Mouse (Mus musculus) neural tube, embryonic 12.5 days (tissue): ENCODE data around the gene Muc4. TPM values are rescaled to one million over a fixed set of nuclear protein-coding genes. Genes with fewer than 3 reads are reported as not detected.

Source experiments
- ATAC-seq: fragments of 200-750 bp; cut with Nextera tagmentation; 2 replicates; pipeline ENCODE4 v1.8.0; 2017; ENCODE audit warnings: low read depth, mild to moderate bottlenecking, moderate TSS enrichment, moderate library complexity; ENCODE audit not compliant: low FRiP score
- H3K27ac ChIP-seq: fragments of 300-500 bp; sonication (generic); 2 replicates; pipeline ENCODE4 v1.5.1; 2016
- H3K27me3 ChIP-seq: fragments of 300-500 bp; sonication (generic); replicated peaks from 2 replicates; pipeline ENCODE4 v1.6.1; 2016; ENCODE audit warnings: mild to moderate bottlenecking
- H3K36me3 ChIP-seq: fragments of 300-500 bp; sonication (generic); 2 replicates; pipeline ENCODE4 v1.6.1; 2016; ENCODE audit warnings: mild to moderate bottlenecking
- H3K4me1 ChIP-seq: fragments of 300-500 bp; sonication (generic); 2 replicates; pipeline ENCODE4 v1.6.1; 2016
- H3K4me2 ChIP-seq: fragments of 300-500 bp; sonication (generic); replicated peaks from 2 replicates; pipeline ENCODE4 v1.6.1; 2016; ENCODE audit warnings: mild to moderate bottlenecking
- H3K4me3 ChIP-seq: fragments of 300-500 bp; sonication (generic); 2 replicates; pipeline ENCODE4 v1.5.1; 2016
- H3K9ac ChIP-seq: fragments of 300-500 bp; sonication (generic); 2 replicates; pipeline ENCODE4 v1.6.1; 2016; ENCODE audit warnings: mild to moderate bottlenecking
- H3K9me3 ChIP-seq: fragments of 300-500 bp; sonication (generic); 2 replicates; pipeline ENCODE4 v1.6.1; 2016; ENCODE audit warnings: mild to moderate bottlenecking
- WGBS: fragments of 180-500 bp; shearing (Covaris S2); methylation state at CpG from one replicate; pipeline ENCODE4 v1.1.7; 2016; 5-methylcytosine and 5-hydroxymethylcytosine counted together
- polyA plus RNA-seq: library from polyadenylated mRNA; unstranded; fragments of >200 nt; fragmentation: Nextera tagmentation; extraction: Ambion mirVana; gene quantifications from 2 replicates; pipeline ENCODE4 v1.2.1, GENCODE M21; 2016

Muc4 gene
- polyA plus RNA-seq, 1 experiment from 2014 or later = 0.10 TPM

DNA sequence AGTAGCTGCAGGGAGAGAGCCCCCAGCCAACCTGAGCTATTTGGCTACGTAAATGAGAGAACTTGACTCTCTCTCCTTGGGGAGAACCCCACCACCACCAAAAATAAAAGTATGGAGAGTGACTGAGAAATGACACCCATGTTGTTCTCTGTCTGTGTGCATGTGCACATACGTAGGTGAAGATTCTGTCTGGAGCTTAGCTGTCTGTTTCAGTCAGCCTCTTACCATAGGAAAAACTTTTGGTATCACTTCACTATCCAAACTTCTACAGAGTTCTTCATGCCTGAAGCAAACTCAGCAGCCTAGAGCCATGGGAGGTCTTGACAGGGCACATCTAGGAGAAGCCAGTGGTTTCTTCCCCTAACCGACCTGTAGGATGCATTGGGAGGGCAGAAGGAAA, 2.5 kb upstream of the Muc4 start:
- no peaks in the 10 kb centered on the region for H3K4me1 ChIP-seq
- no peaks in the 10 kb centered on the region for H3K36me3 ChIP-seq
- no peaks in the 10 kb centered on the region for H3K9me3 ChIP-seq
- no peak overlapping the region for H3K4me3 ChIP-seq
- no peak overlapping the region for H3K4me2 ChIP-seq
- H3K9ac ChIP-seq = no peak overlapping the region
- H3K27ac ChIP-seq = no peak overlapping the region
- 90% methylated on average over 3 of the region's 3 CpGs for WGBS
- no peak for ATAC-seq
- no peaks in the 10 kb centered on the region for H3K27me3 ChIP-seq

DNA sequence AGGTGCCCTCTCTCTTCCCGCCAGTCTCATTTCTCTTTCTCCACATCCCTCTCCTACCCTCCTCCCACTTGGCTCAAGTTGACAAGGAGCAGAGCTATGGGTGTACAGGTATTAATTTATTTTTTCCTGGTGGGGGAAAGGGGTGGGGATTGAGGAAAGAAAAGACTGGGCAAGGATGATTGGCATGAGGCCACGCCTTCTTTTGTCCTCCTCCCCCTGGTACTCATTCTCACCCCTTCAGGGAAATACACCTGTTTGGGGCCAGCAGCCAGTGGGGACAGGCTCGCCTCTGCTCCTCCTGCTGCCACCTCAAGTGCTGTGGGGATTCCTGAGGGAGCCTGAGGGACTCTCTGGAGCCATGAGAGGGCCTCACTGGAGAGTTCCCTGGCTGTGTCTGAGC, 336 bp downstream of the Muc4 start:
- Histone ChIP-seq H3K9ac (no peak overlapping the region), H3K36me3 (no peaks in the 10 kb centered on the region), H3K27ac (no peak overlapping the region), H3K4me2 (no peak overlapping the region), H3K4me1 (no peaks in the 10 kb centered on the region), H3K27me3 (no peaks in the 10 kb centered on the region), H3K4me3 (no peak overlapping the region), H3K9me3 (no peaks in the 10 kb centered on the region)
- ATAC-seq = no peak
- 53% methylated on average over 3 of the region's 3 CpGs for WGBS

DNA sequence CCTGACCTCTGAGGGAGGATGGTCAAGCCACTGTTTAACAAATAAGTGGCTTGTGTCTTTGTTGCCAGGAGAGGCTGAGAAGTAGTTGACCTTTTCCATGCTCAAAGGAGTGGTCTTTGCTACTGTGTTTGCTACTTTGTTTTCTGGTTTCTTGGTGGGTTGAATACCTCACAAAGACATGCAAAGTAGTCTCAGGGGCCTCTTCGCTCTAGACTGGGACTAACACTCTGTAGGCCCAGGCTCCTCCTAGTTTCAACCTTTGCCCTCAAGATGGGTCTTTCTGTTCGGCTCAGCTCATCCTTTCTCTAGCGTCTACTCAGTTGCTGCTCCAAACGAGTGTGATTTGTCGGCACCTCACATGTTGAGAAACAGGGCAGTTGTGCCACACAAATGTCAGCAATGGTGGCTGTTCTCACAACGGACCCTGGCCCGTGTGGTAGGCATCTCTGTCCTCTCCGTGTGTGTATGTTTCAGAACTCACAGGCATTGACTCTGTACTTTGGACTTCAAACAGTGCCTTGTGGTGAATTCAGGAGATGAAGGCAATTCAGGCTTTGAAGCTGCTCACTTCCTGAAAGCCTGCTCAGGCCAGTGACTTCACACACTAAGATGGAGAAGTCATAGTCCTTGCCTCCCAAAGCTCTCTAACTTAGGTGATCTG, 4.4 kb downstream of the Muc4 start:
- H3K36me3 ChIP-seq = no peaks in the 10 kb centered on the region
- ATAC-seq = no peak
- H3K9ac ChIP-seq = no peak overlapping the region
- no peak overlapping the region for H3K4me2 ChIP-seq
- no peaks in the 10 kb centered on the region for H3K27me3 ChIP-seq
- H3K4me3 ChIP-seq = no peak overlapping the region
- no peaks in the 10 kb centered on the region for H3K4me1 ChIP-seq
- H3K27ac ChIP-seq = no peak overlapping the region
- H3K9me3 ChIP-seq = no peaks in the 10 kb centered on the region
- WGBS = 66% methylated on average over 8 of the region's 8 CpGs

DNA sequence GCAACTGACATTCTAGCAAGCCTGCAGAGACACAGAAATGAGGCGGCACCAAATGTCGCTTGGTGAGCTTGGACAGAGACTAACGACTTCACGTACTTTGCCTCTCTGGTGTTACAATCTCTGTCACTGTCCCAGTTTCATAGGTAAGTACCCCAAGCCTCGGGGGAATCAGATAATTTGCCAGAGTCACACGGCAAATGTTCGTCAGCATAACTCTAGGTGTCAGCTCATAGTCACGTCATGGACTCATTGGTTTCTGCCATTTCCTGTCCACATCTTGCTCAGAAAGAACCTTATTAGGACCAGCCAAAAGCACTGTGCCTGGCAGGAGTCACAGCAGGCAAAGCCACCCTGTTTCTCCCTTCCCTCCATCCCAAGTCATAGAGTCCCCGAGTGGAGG, 5.7 kb downstream of the Muc4 start:
- no peak for ATAC-seq
- Histone ChIP-seq H3K9me3 (no peaks in the 10 kb centered on the region), H3K9ac (no peak overlapping the region), H3K4me1 (no peaks in the 10 kb centered on the region), H3K27ac (no peak overlapping the region), H3K4me2 (no peak overlapping the region), H3K27me3 (no peaks in the 10 kb centered on the region), H3K4me3 (no peak overlapping the region), H3K36me3 (no peaks in the 10 kb centered on the region)
- WGBS = 86% methylated on average over 9 of the region's 9 CpGs

DNA sequence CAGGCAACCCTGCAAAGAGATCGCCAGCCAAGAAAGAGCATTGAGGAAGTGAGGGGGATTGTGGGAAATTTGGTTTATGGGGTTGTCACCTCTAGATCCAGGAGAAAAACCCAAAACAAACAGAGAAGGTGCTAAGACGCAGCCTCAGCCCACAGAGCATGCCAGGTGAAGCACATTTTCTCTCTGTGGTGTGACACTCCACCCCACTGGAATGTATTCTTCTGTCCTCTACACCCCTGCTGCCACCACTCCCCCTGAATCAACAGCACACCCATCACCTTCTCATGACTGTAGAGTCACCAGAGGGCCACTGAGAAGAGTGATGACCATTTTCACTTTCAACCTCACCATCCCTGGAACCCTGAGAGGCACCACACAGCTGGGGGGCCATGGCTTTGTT, 7.0 kb downstream of the Muc4 start:
- no peaks in the 10 kb centered on the region for H3K36me3 ChIP-seq
- WGBS = 80% methylated on average over 2 of the region's 2 CpGs
- H3K9ac ChIP-seq = no peak overlapping the region
- H3K4me2 ChIP-seq = no peak overlapping the region
- no peaks in the 10 kb centered on the region for H3K4me1 ChIP-seq
- H3K27me3 ChIP-seq = no peaks in the 10 kb centered on the region
- H3K9me3 ChIP-seq = no peaks in the 10 kb centered on the region
- H3K27ac ChIP-seq = no peak overlapping the region
- no peak overlapping the region for H3K4me3 ChIP-seq
- no peak for ATAC-seq

DNA sequence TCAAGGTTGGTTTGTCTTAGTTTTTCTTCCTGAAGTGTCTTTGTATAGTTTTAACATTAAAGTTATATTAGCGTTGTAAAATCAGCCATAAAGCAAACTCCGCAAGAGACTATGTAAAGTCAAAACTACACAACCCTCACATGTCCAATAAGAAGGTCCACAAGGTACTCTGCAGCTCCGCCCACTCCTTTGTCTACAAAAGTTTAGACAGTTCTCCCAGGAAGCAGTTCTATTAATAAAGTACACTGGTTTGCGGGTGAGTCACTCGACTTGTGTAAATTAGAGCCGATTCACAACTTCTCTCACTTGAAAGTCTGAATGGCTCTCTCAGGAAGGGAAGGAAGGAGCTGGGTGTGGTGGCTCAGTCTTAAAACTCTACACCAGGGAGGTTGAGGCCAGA, 10.2 kb downstream of the Muc4 start:
- no peak overlapping the region for H3K4me2 ChIP-seq
- WGBS = 81% methylated on average over 6 of the region's 6 CpGs
- ATAC-seq = no peak
- no peaks in the 10 kb centered on the region for H3K27me3 ChIP-seq
- H3K4me3 ChIP-seq = no peak overlapping the region
- no peaks in the 10 kb centered on the region for H3K36me3 ChIP-seq
- H3K27ac ChIP-seq = no peak overlapping the region
- no peaks in the 10 kb centered on the region for H3K9me3 ChIP-seq
- H3K4me1 ChIP-seq = no peaks in the 10 kb centered on the region
- no peak overlapping the region for H3K9ac ChIP-seq

DNA sequence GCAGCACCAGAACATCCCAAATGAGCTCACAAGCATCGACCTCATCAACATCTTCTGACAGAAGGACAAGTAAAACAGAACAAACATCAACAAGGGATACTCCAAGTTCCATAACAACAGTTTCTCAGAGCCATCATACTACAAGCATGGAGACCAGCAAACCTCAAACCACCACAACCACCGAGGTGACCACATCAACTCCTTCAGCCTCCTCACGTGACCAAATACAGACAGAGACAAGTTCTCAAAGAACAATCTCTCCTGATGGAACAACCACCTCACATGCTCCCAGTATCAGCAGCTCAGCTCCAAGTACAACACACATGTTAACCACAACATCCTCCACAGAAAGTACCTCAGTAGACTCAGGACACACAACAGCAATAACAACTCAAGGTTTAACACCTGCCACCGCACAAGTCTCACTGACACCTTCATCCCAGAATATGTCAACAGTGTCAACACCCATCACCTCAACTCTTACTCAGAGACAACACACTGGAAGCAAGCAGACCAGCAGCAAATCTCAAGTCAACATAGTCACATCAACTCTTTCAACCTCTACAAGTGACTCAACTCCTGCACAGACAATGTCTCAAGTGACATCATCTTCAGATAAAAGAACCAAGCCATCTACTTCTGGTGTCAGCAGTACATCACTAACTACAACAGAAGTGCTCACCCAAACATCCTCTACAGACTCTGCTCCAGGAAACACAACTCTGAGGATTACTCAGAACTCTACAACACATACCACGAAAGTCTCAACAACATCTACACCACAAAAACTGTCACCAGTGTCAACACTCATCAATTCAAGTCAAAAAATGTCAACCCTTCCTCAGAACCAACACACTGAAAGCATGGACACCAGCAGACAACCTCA, 14.8 kb downstream of the Muc4 start:
- Histone ChIP-seq H3K36me3 (no peaks in the 10 kb centered on the region), H3K27me3 (no peaks in the 10 kb centered on the region), H3K9ac (no peak overlapping the region), H3K4me1 (no peaks in the 10 kb centered on the region), H3K9me3 (no peaks in the 10 kb centered on the region), H3K4me3 (no peak overlapping the region), H3K4me2 (no peak overlapping the region), H3K27ac (no peak overlapping the region)
- ATAC-seq = no peak
- 86% methylated on average over 5 of the region's 5 CpGs for WGBS

DNA sequence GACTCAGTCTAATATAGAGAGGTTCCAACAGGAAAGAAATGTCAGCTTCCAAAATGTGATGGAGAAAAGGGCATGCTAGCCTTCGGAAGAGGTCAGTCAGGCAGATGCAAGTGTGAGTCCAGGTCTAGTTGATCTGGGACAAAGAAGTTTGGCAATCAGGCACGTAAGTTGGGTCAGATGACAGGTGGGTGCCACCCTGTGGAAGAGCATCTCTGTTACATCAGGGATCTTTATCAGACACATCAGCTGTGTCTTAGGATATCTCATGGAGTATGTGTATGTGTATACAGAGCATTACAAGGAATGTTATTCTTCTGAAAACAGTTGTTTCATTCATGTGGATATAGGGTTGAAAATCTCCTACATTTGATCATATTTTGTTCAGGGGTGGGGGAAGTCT, 28.9 kb downstream of the Muc4 start:
- no peak for ATAC-seq
- WGBS = 93% methylated on average over 2 of the region's 2 CpGs
- no peaks in the 10 kb centered on the region for H3K36me3 ChIP-seq
- no peak overlapping the region for H3K4me3 ChIP-seq
- no peak overlapping the region for H3K4me2 ChIP-seq
- H3K9me3 ChIP-seq = no peaks in the 10 kb centered on the region
- no peaks in the 10 kb centered on the region for H3K4me1 ChIP-seq
- no peak overlapping the region for H3K9ac ChIP-seq
- H3K27me3 ChIP-seq = no peaks in the 10 kb centered on the region
- H3K27ac ChIP-seq = no peak overlapping the region

DNA sequence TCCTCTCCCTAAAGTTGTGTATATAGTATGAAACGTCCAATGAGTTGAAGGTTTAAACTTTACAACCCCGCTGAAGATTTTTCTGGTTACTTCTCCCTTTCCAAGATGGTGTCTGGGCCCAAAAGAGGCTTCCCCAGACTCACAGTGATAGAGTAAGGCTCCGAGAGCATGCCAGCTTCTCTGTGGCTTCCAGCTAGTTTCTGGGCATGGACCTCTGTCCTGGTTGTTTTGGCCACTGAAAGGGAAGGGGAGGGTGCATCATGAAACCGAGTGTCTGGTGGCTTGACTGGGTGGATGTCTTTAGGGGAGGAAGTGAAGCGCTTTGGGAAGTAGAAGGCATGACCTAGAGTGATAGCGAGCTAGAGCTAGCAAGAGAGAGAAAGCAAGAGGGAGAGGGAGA, 29.3 kb downstream of the Muc4 start:
- ATAC-seq = no peak

DNA sequence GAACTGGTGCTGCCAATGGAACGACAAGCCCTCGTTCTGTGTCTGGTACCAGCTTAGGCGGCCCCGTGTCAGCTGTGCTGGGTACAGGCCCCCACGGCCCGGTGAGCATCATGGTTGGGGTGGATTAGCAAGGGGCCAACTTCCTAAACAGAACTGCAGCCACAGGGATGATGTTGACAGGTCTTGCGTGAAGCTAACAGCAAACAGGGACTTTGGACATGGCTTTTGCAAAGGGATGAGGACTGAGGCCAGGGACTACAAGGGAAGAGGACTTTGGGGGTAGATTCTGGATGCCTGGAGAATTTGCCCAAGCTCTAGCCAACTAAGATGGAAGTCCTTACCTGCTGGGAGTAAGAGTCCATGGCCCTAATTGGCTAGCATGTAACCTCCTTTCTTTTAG, 31.2 kb downstream of the Muc4 start:
- no peaks in the 10 kb centered on the region for H3K27me3 ChIP-seq
- no peaks in the 10 kb centered on the region for H3K36me3 ChIP-seq
- no peak for ATAC-seq
- WGBS = 91% methylated on average over 7 of the region's 7 CpGs
- H3K9me3 ChIP-seq = no peaks in the 10 kb centered on the region
- H3K4me2 ChIP-seq = no peak overlapping the region
- H3K4me1 ChIP-seq = no peaks in the 10 kb centered on the region
- H3K27ac ChIP-seq = no peak overlapping the region
- H3K4me3 ChIP-seq = no peak overlapping the region
- no peak overlapping the region for H3K9ac ChIP-seq

More for the DNA sequence above, 29.3 kb downstream of the Muc4 start:
- Histone ChIP-seq H3K4me1 (no peaks in the 10 kb centered on the region), H3K27me3 (no peaks in the 10 kb centered on the region), H3K4me3 (no peak overlapping the region), H3K9me3 (no peaks in the 10 kb centered on the region), H3K9ac (no peak overlapping the region), H3K36me3 (no peaks in the 10 kb centered on the region), H3K4me2 (no peak overlapping the region), H3K27ac (no peak overlapping the region)
- WGBS = 79% methylated on average over 6 of the region's 6 CpGs

DNA sequence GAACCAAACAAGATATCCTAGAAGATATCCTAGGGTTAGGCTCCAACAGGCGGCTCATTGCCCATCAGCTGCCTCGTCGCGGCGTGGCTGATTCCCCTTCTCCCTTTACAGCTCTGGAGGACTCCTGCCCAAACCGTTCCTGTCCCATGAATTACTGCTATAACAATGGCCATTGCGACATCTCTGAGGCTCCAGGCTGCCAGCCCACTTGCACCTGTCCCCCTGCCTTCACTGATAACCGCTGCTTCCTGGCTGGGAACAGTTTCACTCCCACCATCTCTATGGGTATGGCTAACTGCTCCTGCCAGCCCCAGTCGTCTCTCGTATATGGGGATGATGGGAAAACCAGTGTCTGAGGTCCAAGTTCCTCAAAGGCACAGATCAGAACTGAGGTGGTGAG, 41.0 kb downstream of the Muc4 start:
- H3K9me3 ChIP-seq = no peaks in the 10 kb centered on the region
- no peak for ATAC-seq
- 53% methylated on average over 10 of the region's 10 CpGs for WGBS
- H3K4me1 ChIP-seq = peaks cover 5% of the 10 kb centered on the region
- no peaks in the 10 kb centered on the region for H3K36me3 ChIP-seq
- H3K9ac ChIP-seq = no peak overlapping the region
- no peak overlapping the region for H3K4me3 ChIP-seq
- H3K27me3 ChIP-seq = no peaks in the 10 kb centered on the region
- H3K27ac ChIP-seq = no peak overlapping the region
- no peak overlapping the region for H3K4me2 ChIP-seq

DNA sequence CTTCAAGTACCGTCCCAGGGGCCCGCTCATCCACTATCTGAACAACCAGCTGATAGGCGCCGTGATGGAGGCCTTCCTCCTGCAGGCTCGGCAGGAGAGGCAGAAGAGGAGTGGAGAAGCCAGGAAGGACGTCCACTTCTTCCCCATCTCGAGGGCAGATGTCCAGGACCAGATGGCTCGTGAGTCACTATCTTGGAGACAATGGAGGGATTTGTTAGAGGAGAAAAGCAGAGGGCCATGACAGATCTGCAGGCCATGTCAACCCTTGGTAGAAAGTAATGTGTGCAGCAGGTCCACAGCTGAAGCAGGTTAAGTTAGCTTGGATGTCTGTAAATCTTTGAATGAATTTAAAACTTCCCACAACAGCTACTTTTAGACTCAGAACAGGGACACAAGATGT, 43.3 kb downstream of the Muc4 start:
- WGBS = 51% methylated on average over 8 of the region's 8 CpGs
- no peak overlapping the region for H3K27ac ChIP-seq
- H3K27me3 ChIP-seq = no peaks in the 10 kb centered on the region
- no peaks in the 10 kb centered on the region for H3K9me3 ChIP-seq
- peaks cover 5% of the 10 kb centered on the region for H3K4me1 ChIP-seq
- H3K36me3 ChIP-seq = no peaks in the 10 kb centered on the region
- H3K4me2 ChIP-seq = no peak overlapping the region
- ATAC-seq = no peak
- H3K4me3 ChIP-seq = no peak overlapping the region
- H3K9ac ChIP-seq = no peak overlapping the region
